Mouse (Mus musculus) CH12.LX (cell line): ENCODE results near the gene Phka1.

Experiments used
- CHD2 ChIP-seq: IDR thresholded peaks from 2 replicates; pipeline ENCODE4 v1.6.1; 2011; ENCODE audit warnings: low read length, improper control_type of control experiment
- CTCF ChIP-seq, 2 experiments: IDR thresholded peaks in 1 of 2; conservative IDR thresholded peaks in 1 of 2; 2 replicates each; pipeline ENCODE4 v1.5.1; 2011 to 2012; ENCODE audit warnings: low read depth in 2 of 2, low read length in 2 of 2, improper control_type of control experiment in 1 of 2, inconsistent platforms in 1 of 2, mild to moderate bottlenecking in 1 of 2, moderate library complexity in 1 of 2
- EP300 ChIP-seq: IDR thresholded peaks from 2 replicates; pipeline ENCODE4 v1.6.1; 2011; ENCODE audit warnings: low read length, improper control_type of control experiment
- HCFC1 ChIP-seq: IDR thresholded peaks from 2 replicates; pipeline ENCODE4 v1.6.1; 2012; ENCODE audit warnings: low read depth, mild to moderate bottlenecking, inconsistent platforms, low read length, improper control_type of control experiment
- KAT2A ChIP-seq: IDR thresholded peaks from 2 replicates; pipeline ENCODE4 v1.6.1; 2012; ENCODE audit warnings: low read length, improper control_type of control experiment, inconsistent platforms; ENCODE audit not compliant: insufficient replicate concordance
- MAX ChIP-seq: IDR thresholded peaks from 2 replicates; pipeline ENCODE4 v1.6.1; 2011; ENCODE audit warnings: low read length, improper control_type of control experiment
- MYC ChIP-seq: IDR thresholded peaks from 2 replicates; pipeline ENCODE4 v1.6.1; 2011; ENCODE audit warnings: low read depth, mild to moderate bottlenecking, improper control_type of control experiment, low read length
- NRF1 ChIP-seq: IDR thresholded peaks from 2 replicates; pipeline ENCODE4 v1.6.1; 2014; ENCODE audit warnings: low read depth, mild to moderate bottlenecking, inconsistent platforms, low read length, improper control_type of control experiment, moderate library complexity
- POLR2A ChIP-seq: IDR thresholded peaks from 2 replicates; pipeline ENCODE4 v1.6.1; 2011; ENCODE audit warnings: low read depth, mild to moderate bottlenecking, improper control_type of control experiment, low read length
- SIN3A ChIP-seq: IDR thresholded peaks from 2 replicates; pipeline ENCODE4 v1.6.1; 2012; ENCODE audit warnings: low read length, improper control_type of control experiment, inconsistent platforms
- TCF12 ChIP-seq: IDR thresholded peaks from 2 replicates; pipeline ENCODE4 v1.6.1; 2014; ENCODE audit warnings: low read depth, mild to moderate bottlenecking, inconsistent platforms, low read length, improper control_type of control experiment
- ZKSCAN1 ChIP-seq: IDR thresholded peaks from 2 replicates; pipeline ENCODE4 v1.6.1; 2012; ENCODE audit warnings: low read depth, inconsistent platforms, low read length, improper control_type of control experiment, borderline replicate concordance

- TF ChIP-seq HCFC1: no peak
- no peak for TF ChIP-seq SIN3A
- no peak for TF ChIP-seq CHD2
- no peak for TF ChIP-seq KAT2A
- no peak for TF ChIP-seq CTCF (conservative IDR thresholded peaks at IDR 0.05 in 1 of 2, IDR thresholded peaks at IDR 0.05 in 1 of 2; ENCODE audit: low read depth in 2 of 2, low read length in 2 of 2)
- TF ChIP-seq EP300: no peak
- no peak for TF ChIP-seq TCF12
- TF ChIP-seq MAX: no peak
- no peak for TF ChIP-seq POLR2A
- TF ChIP-seq MYC: no peak
- no peak for TF ChIP-seq ZKSCAN1
- no peak for TF ChIP-seq NRF1
Measured at GRCm38 (mm10) chrX:102645146-102645545, 1.1 kb upstream of the Phka1 start.
